In genomic region chr10:26178356-26178755, GRCm38 (mm10) we compare ENCODE assay signal across 30 mouse cellular contexts. TPM values are rescaled to one million over a fixed set of nuclear protein-coding genes. Genes with fewer than 3 reads are reported as not detected.
A peak's percentile ranks its signal among the peaks of the same experiment; 100 is the strongest.
DNase-seq lines count a peak whose midpoint lies in the region; ATAC-seq lines count a peak whose summit lies in the region.
"Had no signal": no experiment of that assay in that cellular context is flagged by ENCODE, and none has a peak within 500 bp of the region (broad histone marks: within the 10 kb centered on the region; RNA-seq: fewer than 3 reads in every experiment).

No protein-coding gene starts in this region.

- no peak overlapping the region for H3K9ac ChIP-seq in forebrain, embryonic 16.5 days (replicated peaks; ENCODE audit: low read depth, low read length)
- H3K9ac ChIP-seq: heart, embryonic 13.5 days; hindbrain, embryonic 13.5 days; liver, embryonic 15.5 days; lung, embryonic 15.5 days; midbrain, embryonic 15.5 days; neural tube, embryonic 13.5 days had no signal

- peak; percentile 59; the same call in 1 of the 2 replicates for ATAC-seq in frontal cortex, adult (ENCODE audit: low TSS enrichment)
- ATAC-seq in forebrain, embryonic 16.5 days: peak; percentile 52
- ATAC-seq: activated CD4-positive, CD25-positive, alpha-beta regulatory T cell, adult 4 months; inflammation-experienced regulatory T-cells, adult 6 months; midbrain, embryonic 15.5 days had no signal

- WGBS in forebrain, embryonic 16.5 days: 60% methylated on average over 3 of the region's 3 CpGs

- no peaks in the 10 kb centered on the region for H3K9me3 ChIP-seq in forebrain, embryonic 16.5 days (ENCODE audit: control insufficient read depth, low read length)
- H3K9me3 ChIP-seq: heart, embryonic 13.5 days; hindbrain, embryonic 13.5 days; limb, embryonic 10.5 days; liver, embryonic 15.5 days; lung, embryonic 15.5 days; midbrain, embryonic 15.5 days; neural tube, embryonic 13.5 days had no signal

- H3K27ac ChIP-seq in forebrain, embryonic 16.5 days (ENCODE audit: low read length): no peak overlapping the region
- H3K27ac ChIP-seq: heart, embryonic 13.5 days; hindbrain, embryonic 13.5 days; left cerebral cortex, adult 2 months; limb, embryonic 10.5 days; liver, embryonic 15.5 days; lung, embryonic 15.5 days; midbrain, embryonic 15.5 days; neural tube, embryonic 13.5 days had no signal

- H3K4me3 ChIP-seq in forebrain, embryonic 16.5 days (replicated peaks; ENCODE audit: low read length): no peak overlapping the region
- H3K4me3 ChIP-seq: heart, embryonic 13.5 days; hindbrain, embryonic 13.5 days; left cerebral cortex, adult 2 months; limb, embryonic 10.5 days; liver, embryonic 15.5 days; lung, embryonic 15.5 days; midbrain, embryonic 15.5 days; myocyte; neural tube, embryonic 13.5 days had no signal

- H3K4me2 ChIP-seq in forebrain, embryonic 16.5 days (ENCODE audit: low read length): no peak overlapping the region
- H3K4me2 ChIP-seq: heart, embryonic 13.5 days; hindbrain, embryonic 13.5 days; liver, embryonic 15.5 days; lung, embryonic 15.5 days; midbrain, embryonic 15.5 days; neural tube, embryonic 13.5 days had no signal

- H3K36me3 ChIP-seq in forebrain, embryonic 16.5 days (ENCODE audit: control insufficient read depth, insufficient read depth): no peaks in the 10 kb centered on the region
- H3K36me3 ChIP-seq: heart, embryonic 13.5 days; hindbrain, embryonic 13.5 days; limb, embryonic 10.5 days; liver, embryonic 15.5 days; lung, embryonic 15.5 days; midbrain, embryonic 15.5 days; neural tube, embryonic 13.5 days had no signal

- H3K4me1 ChIP-seq in forebrain, embryonic 16.5 days (replicated peaks; ENCODE audit: control insufficient read depth, insufficient read depth, low read length): no peaks in the 10 kb centered on the region
- H3K4me1 ChIP-seq: heart, embryonic 13.5 days; limb, embryonic 10.5 days; liver, embryonic 15.5 days; lung, embryonic 15.5 days; midbrain, embryonic 15.5 days; neural tube, embryonic 13.5 days had no signal

- no peaks in the 10 kb centered on the region for H3K27me3 ChIP-seq in forebrain, embryonic 16.5 days (replicated peaks; ENCODE audit: control insufficient read depth, insufficient read depth, low read length)
- H3K27me3 ChIP-seq: heart, embryonic 13.5 days; hindbrain, embryonic 13.5 days; liver, embryonic 15.5 days; lung, embryonic 15.5 days; midbrain, embryonic 15.5 days; neural tube, embryonic 13.5 days had no signal

- no peak for DNase-seq in frontal cortex, postnatal 10 days (ENCODE audit: low spot score in 2 of 2)
- DNase-seq in right cerebral cortex, postnatal 14 days: peak; percentile 9
- no peak for DNase-seq in right cerebral cortex, postnatal 25 days
- DNase-seq in layer of hippocampus, postnatal 14 days (ENCODE audit: low spot score in 2 of 2): peak; percentile 6 to 43
- no peak for DNase-seq in heart, adult 9 months (ENCODE audit: low spot score in 2 of 2)
- DNase-seq: adrenal gland, adult 8-10 months; cerebellum, adult 9-10 months; heart, adult 18-20 months; kidney, adult 18-20 months; kidney, postnatal 4 days; liver; lung, postnatal 36 days; spleen, adult 18-20 months had no signal

RNA-seq across cellular contexts. Expression of gene Samd3, which starts 51.2 kb away (rescaled TPM):
- polyA plus RNA-seq in forebrain, embryonic 16.5 days (2015; fragmentation: Nextera tagmentation; extraction: Ambion mirVana): 4.2 and 9.0 TPM in 2 replicates
- under 1 TPM; 0.23 to 0.33 TPM for total RNA-seq in layer of hippocampus, postnatal 14 days (2021)
- total RNA-seq: gastrocnemius, adult 8-10 months; heart, adult 18-20 months; heart, postnatal 25 days had no signal
- polyA plus RNA-seq: C2C12; heart, embryonic 13.5 days; kidney, embryonic 16.5 days; liver, embryonic 15.5 days; neural tube, embryonic 13.5 days had no signal

Comparison
In these comparisons a context has a peak if more than half of its experiments do, and no peak if none do; other contexts are left out.
1. DNase-seq: peak in right cerebral cortex, postnatal 14 days (single experiment) and layer of hippocampus, postnatal 14 days (2 of 2); none in frontal cortex, postnatal 10 days (0 of 2), right cerebral cortex, postnatal 25 days (single experiment) and heart, adult 9 months (0 of 2).